Mouse (Mus musculus) layer of hippocampus, postnatal 25 days (tissue): ENCODE data around the gene Adgrb3. TPM values are rescaled to one million over a fixed set of nuclear protein-coding genes. Genes with fewer than 3 reads are reported as not detected.
A peak's percentile ranks its signal among the peaks of the same experiment; 100 is the strongest.

Source experiments
- DNase-seq, 2 experiments: peaks; one replicate each; pipeline ENCODE4 v3.0.0; 2022; ENCODE audit warnings: mixed read lengths in 2 of 2, low spot score in 1 of 2; ENCODE audit errors: extremely low spot score in 1 of 2
- total RNA-seq, 2 experiments: library from RNA; stranded (reverse); gene quantifications; 2 replicates each; pipeline ENCODE4 v1.2.3; 2021

The Adgrb3 gene
- total RNA-seq, 2 experiments from 2014 or later, result 106 to 121 TPM

DNA sequence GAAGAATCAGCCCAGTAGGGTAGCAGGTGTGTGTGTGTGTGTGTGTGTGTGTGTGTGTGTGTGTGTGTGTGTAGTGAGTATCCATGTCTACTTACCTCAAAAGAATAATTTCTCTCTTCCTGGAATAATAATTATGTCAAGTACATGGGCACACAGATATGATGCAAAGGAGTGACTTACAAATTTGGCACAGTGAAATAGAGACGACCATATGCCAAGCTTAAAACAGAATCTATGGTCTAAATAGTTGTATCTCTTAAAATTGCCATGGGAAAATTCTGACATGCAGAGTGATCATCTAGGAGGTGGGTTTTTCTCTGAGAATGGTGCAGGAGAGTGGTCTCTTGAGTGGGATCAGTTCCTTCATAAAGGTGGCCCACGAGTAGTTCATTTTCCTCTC, 504.1 kb downstream of the Adgrb3 start:
- no peak for DNase-seq

DNA sequence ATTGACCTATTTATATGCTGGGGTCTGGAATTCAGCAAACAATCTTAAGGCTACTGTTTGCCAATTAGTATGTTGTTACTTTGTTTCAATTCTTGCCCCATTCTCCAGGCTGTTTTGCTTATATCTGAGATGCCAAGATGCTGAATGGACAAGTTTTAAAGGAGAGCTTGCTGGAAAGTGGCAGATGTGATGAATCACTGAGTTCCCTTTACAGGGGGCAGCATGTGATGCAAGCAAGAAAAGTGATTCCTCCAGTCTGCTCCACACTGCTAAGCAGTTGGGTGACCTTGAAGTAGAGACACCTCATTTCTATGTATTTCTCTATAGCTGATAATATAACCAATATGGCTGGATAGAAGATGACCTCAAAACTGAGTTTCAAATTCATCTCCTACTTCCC, 512.4 kb downstream of the Adgrb3 start:
- no peak for DNase-seq

DNA sequence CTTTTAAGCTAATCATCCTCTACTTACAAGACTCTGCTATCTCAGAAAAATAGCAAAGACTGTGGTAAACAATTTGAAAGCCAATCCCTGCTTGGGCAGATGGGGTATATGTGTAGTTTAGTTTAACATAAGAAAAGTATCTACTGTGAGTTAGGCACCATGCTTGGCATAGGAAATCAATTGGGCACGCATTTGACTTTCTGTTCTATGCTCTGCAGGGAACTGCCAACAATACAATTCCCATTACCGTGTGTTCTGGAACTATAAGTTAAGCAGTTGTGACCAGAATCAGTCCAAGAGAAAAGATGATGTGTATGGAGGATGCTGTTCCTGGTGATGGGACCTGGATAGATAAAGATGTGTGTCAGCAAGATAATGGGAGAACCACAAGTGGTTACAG, 517.2 kb downstream of the Adgrb3 start:
- DNase-seq, result no peak

DNA sequence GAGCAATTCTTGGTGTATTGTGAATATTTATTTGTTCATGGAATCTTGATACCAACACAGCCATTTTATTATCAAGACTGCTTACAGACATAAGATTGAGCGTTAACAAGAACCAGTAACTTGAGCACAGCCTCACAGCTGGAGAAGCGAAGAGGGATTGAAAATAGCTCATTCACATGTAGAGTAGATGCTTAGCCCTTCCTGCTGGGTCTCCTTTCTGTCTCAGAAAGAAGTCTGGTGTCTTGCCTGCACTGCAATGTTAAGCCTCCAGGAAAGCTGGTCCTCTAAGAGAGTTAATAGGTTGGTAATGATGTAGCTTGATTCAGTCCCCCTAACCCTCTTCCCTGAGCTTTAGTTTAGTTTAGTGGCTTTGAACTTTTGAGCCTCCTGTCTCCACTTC, 519.4 kb downstream of the Adgrb3 start:
- no peak for DNase-seq

DNA sequence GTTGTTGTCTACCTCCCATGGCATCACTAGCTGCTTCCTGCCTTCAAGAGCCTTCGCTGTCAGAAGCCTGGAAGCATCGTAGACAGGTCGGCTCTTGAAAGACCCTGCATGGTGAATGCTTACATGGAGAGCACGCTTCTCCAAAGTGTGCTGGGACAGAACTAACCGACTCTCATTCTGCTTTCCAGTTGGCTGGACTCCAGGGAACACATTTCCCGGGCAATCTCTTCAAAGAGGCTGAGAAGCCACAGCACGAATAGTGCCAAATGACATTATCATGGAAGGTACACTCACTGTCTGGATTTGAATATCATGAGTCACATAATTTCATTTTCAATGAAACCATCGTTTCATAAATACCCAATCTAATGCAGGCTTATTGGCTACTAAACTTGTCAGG, 548.0 kb downstream of the Adgrb3 start:
- DNase-seq, result peak in 1 of 2 experiments; percentile 15

DNA sequence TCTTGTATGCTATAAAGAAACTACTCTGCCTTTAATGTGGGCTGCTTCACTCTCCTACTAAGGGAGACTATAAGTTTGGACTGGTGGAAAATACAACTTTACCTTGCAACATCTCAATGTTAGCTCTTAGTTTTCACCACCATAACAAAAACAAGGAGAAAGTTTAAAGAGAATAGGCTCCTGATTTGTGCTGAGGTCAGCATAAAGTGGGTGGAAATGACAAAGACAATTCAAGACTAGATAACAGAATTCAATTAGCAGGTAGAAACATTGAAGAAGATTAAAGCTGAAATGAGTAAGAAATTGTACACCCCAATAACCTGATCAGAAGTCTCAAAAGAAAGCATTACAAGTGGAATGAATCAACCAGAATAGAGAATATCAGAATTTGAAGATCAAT, 578.9 kb downstream of the Adgrb3 start:
- DNase-seq, result no peak

DNA sequence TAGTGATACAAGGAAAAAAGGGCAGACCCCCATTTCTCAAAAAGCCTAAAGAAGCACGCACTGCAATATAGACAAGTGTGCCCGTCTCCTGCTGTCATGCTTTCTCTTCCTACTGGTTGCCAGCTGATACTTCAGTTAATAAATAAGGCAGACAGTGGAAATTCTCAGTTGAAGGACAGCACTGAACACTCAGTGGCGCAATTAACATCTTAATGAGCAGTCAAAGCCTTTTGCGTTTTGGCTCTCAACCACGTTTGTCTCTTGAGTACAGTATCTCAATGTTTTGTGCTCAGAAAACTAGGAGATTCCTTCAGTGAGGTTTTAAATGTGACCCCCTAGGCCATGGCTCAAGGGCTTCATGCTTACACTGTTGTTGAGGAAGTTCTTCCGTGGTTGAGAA, 587.1 kb downstream of the Adgrb3 start:
- no peak for DNase-seq

DNA sequence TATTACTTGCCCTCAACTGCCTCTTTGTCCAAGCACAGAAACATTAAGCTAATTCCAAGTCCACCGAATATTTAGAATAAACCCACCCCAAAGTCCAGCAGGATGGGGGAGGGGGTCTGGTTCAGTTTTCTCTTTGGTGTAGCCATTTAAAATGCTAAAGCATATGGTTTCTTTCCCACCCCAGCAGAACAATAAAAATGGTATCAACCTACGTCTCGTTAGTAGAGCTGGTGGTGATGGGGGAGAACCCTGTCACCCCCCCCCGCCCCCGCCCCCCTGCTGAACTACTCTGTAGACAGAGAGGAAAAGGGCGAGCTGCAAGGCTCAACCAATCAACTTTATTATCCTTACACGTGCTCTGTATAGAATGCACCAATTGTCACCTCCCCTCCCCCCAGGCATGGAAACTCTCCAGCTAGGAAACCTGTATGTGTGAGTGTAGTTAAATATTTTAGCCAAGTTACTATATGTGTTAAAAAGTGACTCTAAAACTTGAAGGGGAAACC, 600.2 kb downstream of the Adgrb3 start:
- DNase-seq, result peak in 1 of 2 experiments; percentile 30

DNA sequence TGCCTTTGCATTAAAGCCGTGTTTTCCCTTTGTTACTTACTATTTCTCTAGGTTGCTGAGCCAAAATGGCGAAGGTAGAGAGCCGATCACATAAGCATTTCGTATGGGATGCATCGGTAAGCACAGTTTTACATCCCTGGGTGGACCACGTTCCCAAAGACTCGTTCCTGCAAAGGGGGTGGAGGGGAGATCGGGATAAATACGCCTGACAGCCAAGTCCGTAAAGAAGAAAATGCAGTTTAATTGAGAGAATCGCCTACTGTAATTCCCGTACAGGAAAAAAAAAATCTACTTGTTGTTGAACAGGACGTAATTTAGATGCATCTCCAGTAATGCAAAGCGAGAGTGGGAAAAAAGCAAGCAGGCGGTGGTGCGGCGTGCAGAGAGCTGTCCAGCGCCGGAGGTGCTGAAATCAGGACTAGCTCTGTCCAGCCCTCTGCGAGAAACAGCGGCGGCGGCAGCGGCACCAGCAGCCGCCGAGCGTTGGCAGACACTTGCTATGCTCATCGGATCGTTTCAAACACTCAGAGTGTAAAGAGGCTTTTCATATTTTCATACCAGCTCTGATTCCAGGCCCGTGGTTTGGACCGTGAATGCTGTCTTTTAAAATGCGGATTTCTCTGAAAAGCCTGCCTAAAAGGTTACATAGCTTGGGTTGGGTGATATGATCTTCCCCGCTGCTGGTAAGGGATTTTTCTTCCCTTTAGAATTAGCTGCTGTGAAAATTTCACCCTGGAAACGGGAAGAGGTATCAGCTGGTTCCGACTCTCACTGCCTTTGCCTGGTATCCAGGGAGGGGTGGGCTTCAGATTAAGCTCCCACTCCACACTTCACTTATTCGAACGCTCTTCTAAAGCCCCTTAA, 600.9 kb downstream of the Adgrb3 start:
- peak; percentile 70 for DNase-seq

DNA sequence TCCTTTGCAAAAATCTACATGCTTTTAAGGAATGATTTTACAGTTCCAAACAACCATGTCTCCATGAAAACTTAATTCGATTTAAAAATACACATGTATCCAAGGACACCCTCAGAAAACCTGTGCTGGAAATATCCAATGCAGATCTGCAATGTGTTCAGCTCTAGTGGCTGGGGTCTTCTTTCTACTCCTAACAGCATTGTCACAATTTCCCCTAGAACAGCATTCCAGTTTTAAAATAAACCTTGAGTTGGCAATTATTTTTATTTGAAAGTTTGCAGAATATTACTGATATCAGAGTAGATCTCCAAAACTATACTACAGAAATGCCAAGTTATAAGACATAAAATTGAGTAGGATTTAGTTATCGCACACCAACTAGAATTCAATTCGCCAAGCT, 601.6 kb downstream of the Adgrb3 start:
- DNase-seq, result no peak

DNA sequence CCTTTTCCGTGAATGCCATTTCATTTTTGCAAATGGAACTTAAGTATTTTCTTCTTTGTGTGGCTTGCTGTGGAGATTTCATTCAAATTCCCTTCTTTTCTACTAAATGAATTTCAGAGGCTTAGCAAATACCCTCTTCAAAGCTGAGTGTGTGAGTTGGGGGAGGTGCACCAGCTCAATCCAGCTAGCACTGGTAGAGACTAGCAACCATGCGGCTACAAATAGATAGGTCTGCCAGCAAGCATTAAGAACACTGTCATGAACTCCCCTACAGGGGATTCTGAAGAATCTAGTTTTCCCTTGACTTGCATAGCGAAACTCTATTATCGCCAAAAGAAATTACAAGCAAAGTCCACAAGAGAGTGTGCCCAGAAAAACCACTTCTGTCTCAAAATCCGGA, 624.9 kb downstream of the Adgrb3 start:
- DNase-seq, result no peak

DNA sequence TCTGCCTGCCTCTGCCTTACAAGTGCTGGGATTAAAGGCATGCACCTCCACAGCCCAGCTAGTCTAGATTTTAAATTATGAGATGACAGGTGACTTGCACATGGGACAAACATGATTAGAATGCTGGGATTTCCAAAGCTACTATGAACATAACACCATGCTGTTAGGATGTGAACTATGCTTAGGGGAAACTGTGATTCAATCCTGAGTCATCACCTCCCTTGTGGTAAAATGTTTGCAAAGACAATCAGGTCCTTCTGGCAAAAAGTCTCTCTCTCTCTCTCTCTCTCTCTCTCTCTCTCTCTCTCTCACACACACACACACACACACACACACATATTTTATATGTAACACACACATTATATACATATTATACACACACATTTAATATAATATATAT, 630.1 kb downstream of the Adgrb3 start:
- DNase-seq, result no peak

DNA sequence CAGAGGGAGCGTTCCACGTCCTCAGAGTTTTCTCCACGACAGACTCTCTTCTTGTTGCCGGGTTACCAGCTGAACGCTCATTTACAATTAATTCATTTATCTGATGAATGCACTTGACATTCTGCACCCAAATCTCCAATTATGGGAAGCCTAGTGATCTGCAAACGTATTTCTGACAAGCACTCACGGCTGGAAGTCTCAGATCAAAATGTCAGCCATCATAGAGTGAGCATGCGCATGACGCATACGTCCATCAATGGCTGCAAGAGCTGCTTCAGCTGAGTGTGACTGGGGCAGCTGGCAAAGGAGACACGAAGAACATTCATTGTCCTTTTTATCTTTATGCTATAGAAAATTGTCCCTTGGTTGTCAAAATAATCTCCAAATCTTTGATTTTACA, 637.5 kb downstream of the Adgrb3 start:
- DNase-seq, result no peak

DNA sequence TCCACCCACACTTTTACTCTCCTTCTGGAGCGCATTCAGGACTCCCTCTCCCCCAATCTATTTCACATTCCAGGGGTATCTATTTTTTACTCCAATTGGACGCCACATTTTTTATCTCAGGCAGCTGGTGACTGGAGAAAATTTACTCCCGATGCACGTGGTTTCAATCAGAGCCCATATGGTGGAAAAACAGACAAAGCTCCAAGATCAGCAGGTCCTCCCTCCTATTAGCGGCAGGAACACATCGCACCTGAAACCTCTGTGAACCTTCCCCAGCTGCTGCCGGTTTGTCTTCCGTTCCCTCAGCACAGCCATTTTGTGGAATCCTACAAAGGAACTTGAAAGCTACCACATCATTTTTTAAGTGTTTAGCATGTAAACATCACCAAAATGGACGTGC, 640.2 kb downstream of the Adgrb3 start:
- no peak for DNase-seq

DNA sequence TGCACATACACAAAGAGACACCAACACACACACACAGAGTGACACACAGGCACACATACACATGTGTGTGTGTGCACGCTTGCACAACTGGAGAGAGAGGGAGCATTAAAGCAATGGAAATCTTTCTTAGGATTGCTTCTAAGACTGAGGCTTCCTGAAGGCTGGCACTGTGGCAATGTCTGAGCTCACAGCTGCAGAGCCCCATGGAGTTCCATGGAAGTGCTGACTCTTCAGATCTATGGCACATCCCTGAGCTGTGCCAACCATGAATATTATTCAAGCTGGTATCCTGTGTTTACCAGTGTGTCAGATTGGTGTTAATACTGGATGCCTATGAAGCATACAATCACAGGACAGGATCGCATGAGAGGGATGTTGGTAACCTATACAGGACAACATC, 643.6 kb downstream of the Adgrb3 start:
- DNase-seq, result no peak

DNA sequence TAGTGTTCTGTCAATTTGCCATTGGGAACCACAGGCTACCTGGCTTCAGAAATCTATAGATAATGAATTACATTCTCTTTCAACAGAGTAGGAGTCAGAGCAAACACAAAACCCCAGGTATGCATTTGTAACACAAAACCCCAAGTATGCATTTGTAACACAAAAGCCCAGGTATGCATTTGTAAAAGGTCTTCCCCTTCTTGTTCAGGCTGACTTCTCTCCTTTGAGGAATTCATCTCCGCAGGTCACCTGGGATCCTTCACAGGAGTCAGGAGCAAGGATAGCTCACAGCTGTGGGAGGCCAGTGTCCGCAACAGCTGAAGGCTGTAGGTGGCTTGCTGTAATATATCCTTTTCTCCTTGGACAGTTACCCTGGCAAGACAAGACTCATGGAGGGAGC, 647.6 kb downstream of the Adgrb3 start:
- DNase-seq, result no peak

DNA sequence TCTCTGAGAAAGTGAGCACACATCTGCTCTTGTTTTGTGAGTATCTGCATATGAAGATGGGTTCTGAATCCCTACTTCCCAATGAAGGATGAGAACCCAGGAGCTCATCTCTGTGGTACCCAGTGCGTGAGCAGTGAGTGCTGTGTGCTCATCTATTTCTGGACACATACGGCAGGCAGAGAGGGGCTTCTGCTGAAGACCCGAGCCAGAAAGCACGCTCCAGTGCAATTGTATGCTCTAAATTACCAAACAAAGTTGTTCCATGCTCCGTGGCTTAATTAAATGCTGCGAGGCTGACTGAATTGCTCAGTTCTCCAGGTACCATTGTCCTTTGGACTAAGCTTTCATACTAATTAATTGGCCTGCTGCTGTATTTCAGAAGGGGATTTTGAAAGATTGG, 648.9 kb downstream of the Adgrb3 start:
- no peak for DNase-seq

DNA sequence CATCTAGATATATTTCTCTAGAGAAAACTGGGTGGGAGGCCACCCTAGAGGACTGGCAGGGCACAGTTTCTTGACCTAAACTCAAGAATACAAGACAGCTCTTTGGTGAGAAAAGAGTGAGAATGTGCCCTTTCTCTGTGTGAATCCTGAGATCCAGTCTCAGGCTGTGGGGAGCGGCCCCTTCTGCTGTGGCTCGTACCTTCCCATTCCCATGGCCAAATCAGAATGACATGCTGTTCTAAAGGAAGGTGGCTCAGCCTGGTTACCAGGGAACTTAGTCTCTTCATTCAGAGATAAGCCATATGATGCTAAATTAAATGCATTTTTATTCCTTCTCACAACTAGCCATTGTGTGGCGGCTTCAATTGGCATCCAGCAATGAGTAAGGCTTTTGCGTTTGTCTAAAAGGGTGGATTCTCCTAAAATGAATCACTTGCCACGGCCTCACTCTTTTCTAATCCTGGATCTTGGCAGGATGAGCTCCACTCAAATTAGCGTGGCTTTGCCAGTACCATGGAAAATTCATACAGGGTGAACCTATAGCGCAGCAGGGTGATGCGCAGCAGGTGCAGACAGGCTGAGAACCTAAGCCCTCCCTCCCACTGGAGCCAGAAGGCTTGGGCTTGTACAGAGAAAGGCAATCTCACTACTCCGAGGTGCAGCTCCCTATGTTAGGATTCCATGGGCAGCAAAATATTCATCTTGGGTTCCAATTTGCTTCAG, 649.5 kb downstream of the Adgrb3 start:
- DNase-seq, result no peak

DNA sequence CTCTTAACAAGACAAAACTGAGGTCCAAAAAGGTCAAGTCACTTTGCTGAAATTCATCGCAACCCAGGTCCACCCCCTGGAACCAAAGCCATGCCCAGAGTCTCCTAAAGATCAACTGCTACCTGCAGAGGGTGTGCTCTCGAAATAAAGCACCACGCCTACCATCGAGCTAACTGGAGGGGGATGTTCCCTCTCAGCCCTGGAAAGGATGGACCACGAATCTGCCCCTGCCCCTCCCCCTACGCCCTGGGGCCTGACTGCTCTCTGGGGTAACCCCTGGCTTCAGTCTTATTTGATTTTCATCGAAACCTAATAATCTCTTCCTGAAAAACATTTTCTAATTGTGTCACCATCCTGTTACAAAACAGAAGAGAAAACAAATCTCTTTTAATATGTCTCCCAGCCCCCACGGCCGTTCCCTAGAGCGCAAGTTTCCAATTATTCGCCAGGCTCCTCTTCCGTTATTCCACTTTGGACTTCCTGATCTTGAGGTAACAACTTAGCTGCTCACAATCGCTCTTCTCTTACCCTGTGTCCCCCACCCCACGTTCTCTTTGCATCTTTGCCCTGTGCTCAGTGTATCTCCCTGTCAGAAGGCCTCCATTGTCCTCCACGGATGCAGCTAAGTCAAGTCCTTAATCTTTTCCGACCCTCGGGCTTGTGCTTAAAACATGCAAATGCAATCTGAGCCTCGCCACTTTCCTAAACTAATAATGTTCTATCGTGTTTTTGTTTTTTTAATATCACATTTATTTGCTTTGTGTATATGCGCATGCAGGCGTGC, 651.0 kb downstream of the Adgrb3 start:
- DNase-seq, result no peak

DNA sequence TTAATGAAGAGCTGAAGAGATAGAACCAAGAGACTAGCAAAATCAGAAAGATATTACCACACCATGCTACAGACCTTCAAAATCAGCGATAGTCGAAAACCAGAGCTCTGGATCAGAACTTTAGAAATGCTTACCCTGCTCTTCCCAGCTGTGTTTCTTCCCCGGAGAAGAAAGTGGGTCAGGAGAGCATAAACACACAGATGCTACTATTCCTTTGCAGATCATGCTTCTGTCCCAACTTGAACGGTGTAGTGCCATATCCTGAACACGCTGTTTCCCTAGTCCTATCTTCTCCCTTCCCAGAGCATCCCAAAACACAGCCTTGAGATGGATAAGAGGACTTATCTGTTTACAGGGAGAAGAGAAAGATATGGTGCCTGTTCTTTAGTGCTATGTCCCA, 662.4 kb downstream of the Adgrb3 start:
- no peak for DNase-seq
